Mouse (Mus musculus) cortical plate, adult 2 months (tissue): ENCODE measurements around the gene Gzmm.

Source experiments
- CTCF ChIP-seq: fragments of 200-500 bp; IDR thresholded peaks from 2 replicates; pipeline ENCODE4 v1.5.1; 2011; ENCODE audit warnings: mild to moderate bottlenecking, control low read depth, low read length; ENCODE audit not compliant: insufficient read depth; ENCODE audit errors: extremely low read depth
- POLR2A ChIP-seq: fragments of 200-500 bp; IDR thresholded peaks from 2 replicates; pipeline ENCODE4 v1.6.1; 2011; ENCODE audit warnings: mild to moderate bottlenecking, low read length, control low read depth; ENCODE audit not compliant: insufficient read depth; ENCODE audit errors: extremely low read depth

- TF ChIP-seq POLR2A, result no peak
- no peak for TF ChIP-seq CTCF
These were observed 2.6 kb upstream of the Gzmm start for GRCm38 (mm10) chr10:79686219-79686618.
